In the genomic region with DNA sequence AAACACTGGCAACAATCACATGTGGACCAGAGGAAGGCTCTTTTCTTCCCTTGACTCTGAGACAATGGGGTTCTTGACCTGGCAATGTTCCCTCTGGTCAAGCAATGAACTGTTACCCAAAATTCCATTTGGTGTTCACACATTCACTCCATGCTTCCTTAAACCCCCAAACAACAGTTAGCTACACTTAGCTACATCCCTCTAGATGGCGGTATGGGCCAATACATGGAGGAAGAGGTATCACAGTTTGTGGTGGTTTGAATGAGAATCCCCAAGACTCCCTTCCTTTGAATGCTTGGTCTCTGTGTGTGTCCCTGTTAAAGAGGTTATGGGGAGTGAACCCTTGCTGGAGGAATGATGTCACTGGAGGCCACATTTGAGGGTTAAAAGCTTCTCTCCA, we compare ENCODE assay signal across 12 mouse cellular contexts.
DNase-seq lines count a peak whose midpoint lies in the region; ATAC-seq and TF ChIP-seq lines count a peak whose summit lies in the region.
"Had no signal": no experiment of that assay in that cellular context is flagged by ENCODE, and none has a peak within 500 bp of the region (broad histone marks: within the 10 kb centered on the region; RNA-seq: fewer than 3 reads in every experiment).

No protein-coding gene starts in this region.

- H3K27ac ChIP-seq in gastrocnemius, adult 2 months: no peak overlapping the region
- H3K27ac ChIP-seq in lung, embryonic 14.5 days (ENCODE audit: low read depth): no peak overlapping the region

- H3K9me3 ChIP-seq in lung, embryonic 14.5 days (ENCODE audit: low read depth, low read length): no peaks in the 10 kb centered on the region

- H3K9ac ChIP-seq in lung, embryonic 14.5 days: no peak overlapping the region

- intact Hi-C loops in gastrocnemius, adult 2 months (cut with DNase I): no loop called here

- 0 out of 2 replicates have a peak, but pooled peaks have one; percentile 1 for TF ChIP-seq CTCF in gastrocnemius, adult 2 months (IDR thresholded peaks at IDR 0.05)
- peak; percentile 49 for TF ChIP-seq CTCF in lung, embryonic 14.5 days (IDR thresholded peaks at IDR 0.05; ENCODE audit: low read depth)

- ATAC-seq in lung, embryonic 14.5 days (ENCODE audit: insufficient read depth): no peak
- peak; percentile 71; the same call in 1 of the 2 replicates for ATAC-seq in common myeloid progenitor, adult 5-6 weeks (replicated peaks; ENCODE audit: low read depth, poor library complexity, severe bottlenecking)
- ATAC-seq in inflammation-experienced regulatory T-cells, adult 6 months: no peak
- ATAC-seq: hindbrain, embryonic 16.5 days had no signal

- no peak for DNase-seq in gastrocnemius, adult 2 months
- no peak for DNase-seq in gastrocnemius, adult 18-20 months (ENCODE audit: low spot score)
- peak; percentile 49 for DNase-seq in lung, embryonic 14.5 days
- no peak for DNase-seq in lung, postnatal 14 days
- peak; percentile 38 for DNase-seq in retina, embryonic 14.5 days (ENCODE audit: low spot score)
- DNase-seq in gastrocnemius, postnatal 10 days: no peak
- DNase-seq: right cerebral cortex, postnatal 4 days; thymus, adult 18-20 months had no signal

- H3K4me2 ChIP-seq in lung, embryonic 14.5 days: no peak overlapping the region

- H3K36me3 ChIP-seq in lung, embryonic 14.5 days (ENCODE audit: insufficient read depth): no peaks in the 10 kb centered on the region
- H3K36me3 ChIP-seq: G1E had no signal

- H3K4me3 ChIP-seq in gastrocnemius, adult 2 months: no peak overlapping the region
- no peak overlapping the region for H3K4me3 ChIP-seq in lung, embryonic 14.5 days (ENCODE audit: low read depth, low read length)

- WGBS in lung, embryonic 14.5 days: 23% methylated on average over 1 of the region's 1 CpGs

- H3K27me3 ChIP-seq in lung, embryonic 14.5 days (ENCODE audit: insufficient read depth, low read length): no peaks in the 10 kb centered on the region

- no peaks in the 10 kb centered on the region for H3K4me1 ChIP-seq in lung, embryonic 14.5 days (ENCODE audit: insufficient read depth)

Comparison
In these comparisons a context has a peak if more than half of its experiments do, and no peak if none do; other contexts are left out.
1. DNase-seq: peak in lung, embryonic 14.5 days (single experiment) and retina, embryonic 14.5 days (single experiment); none in gastrocnemius, adult 2 months (single experiment), gastrocnemius, adult 18-20 months (single experiment), lung, postnatal 14 days (single experiment) and gastrocnemius, postnatal 10 days (single experiment).